Mouse (Mus musculus): ENCODE measurements around the gene Sfxn1. TPM values are rescaled to one million over a fixed set of nuclear protein-coding genes. Genes with fewer than 3 reads are reported as not detected.
A peak's percentile ranks its signal among the peaks of the same experiment; 100 is the strongest.

Gene Sfxn1
- polyA plus RNA-seq, 1 experiment from 2014 or later = 26.7 TPM

DNA sequence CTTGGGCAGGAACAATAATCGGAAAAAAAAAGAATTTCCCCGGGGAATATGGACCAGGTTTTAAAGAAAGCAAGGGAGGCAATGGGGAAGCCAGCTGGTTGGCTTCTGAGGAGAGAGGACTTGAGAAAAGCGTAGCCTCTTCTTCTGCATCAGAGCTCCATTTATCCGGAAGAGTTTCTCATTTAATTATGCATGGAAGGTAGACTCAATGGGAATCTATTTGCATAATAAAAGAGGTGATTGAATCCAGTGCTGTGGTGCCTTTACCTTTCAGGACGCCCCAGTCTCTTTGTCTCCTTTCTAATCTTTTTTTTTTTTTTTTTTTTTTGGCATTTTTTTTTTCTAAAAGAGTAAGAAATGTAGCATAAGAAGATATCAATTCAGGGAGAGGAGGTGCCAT lies 46.7 kb downstream of the Sfxn1 start:
- Histone ChIP-seq H3K4me1 (ENCODE audit: control insufficient read depth in 2 of 2, insufficient read depth in 2 of 2, low read length in 2 of 2) (no peaks in the 10 kb centered on the region), H3K9me3 (ENCODE audit: control insufficient read depth, low read length) (peaks cover 6% of the 10 kb centered on the region; the same call in 1 of the 2 replicates), H3K4me3 (ENCODE audit: control insufficient read depth in 1 of 2, insufficient read depth in 1 of 2, low read depth in 1 of 2, low read length in 2 of 2) (no peak overlapping the region), H3K36me3 (ENCODE audit: control insufficient read depth, insufficient read depth, low read length) (no peaks in the 10 kb centered on the region), H3K27ac (replicated peaks in 1 of 2; ENCODE audit: control insufficient read depth in 1 of 2, insufficient read depth in 1 of 2, low read depth in 2 of 2, low read length in 2 of 2) (no peak overlapping the region), H3K4me2 (ENCODE audit: low read length) (no peak overlapping the region), H3K27me3 (ENCODE audit: control insufficient read depth, insufficient read depth, low read length) (no peaks in the 10 kb centered on the region), H3K9ac (ENCODE audit: low read length) (no peak overlapping the region)
- 50% methylated on average over 5 of the region's 5 CpGs for WGBS
- ATAC-seq (ENCODE audit: insufficient number of reproducible peaks, insufficient read depth, low FRiP score, low read depth) = no peak

DNA sequence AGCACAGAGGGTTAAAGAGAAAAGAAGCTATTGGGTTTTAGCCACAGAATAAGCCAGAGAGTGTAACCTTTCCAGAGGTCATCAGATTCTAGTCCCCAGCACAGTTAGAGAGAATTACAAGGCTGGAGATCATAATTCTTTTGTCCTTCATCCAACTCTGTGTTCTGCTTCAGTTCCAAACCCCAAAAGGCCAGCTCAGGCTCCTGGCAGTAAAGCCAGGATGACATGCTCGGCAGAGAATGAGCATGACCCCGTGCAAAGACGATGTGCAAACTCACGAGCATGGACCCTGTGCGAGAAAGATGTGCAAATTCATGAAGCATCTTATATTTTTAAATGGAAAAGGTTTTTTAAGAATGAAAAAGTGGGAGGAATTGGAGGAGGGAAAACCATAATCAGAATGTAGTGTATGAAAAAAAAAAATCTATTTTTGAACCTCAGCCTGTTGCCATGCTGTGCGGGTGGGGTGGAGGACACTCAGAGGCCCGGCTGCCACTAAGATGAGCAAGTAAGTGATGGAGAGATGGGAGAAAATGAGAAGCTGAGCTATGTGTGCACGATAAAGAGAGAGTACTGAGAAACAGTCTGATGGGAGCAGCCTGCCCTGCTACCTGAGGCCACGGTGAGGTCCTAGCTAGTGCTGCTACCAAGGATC lies 66.2 kb downstream of the Sfxn1 start:
- H3K4me1 ChIP-seq (ENCODE audit: control insufficient read depth in 2 of 2, insufficient read depth in 2 of 2, low read length in 2 of 2) = no peaks in the 10 kb centered on the region
- H3K4me3 ChIP-seq (ENCODE audit: control insufficient read depth in 1 of 2, insufficient read depth in 1 of 2, low read depth in 1 of 2, low read length in 2 of 2) = no peak overlapping the region
- no peak overlapping the region for H3K27ac ChIP-seq (replicated peaks in 1 of 2; ENCODE audit: control insufficient read depth in 1 of 2, insufficient read depth in 1 of 2, low read depth in 2 of 2, low read length in 2 of 2)
- H3K27me3 ChIP-seq (ENCODE audit: control insufficient read depth, insufficient read depth, low read length) = no peaks in the 10 kb centered on the region
- no peak overlapping the region for H3K9ac ChIP-seq (ENCODE audit: low read length)
- no peaks in the 10 kb centered on the region for H3K36me3 ChIP-seq (ENCODE audit: control insufficient read depth, insufficient read depth, low read length)
- no peak overlapping the region for H3K4me2 ChIP-seq (ENCODE audit: low read length)
- 82% methylated on average over 9 of the region's 9 CpGs for WGBS
- ATAC-seq (ENCODE audit: insufficient number of reproducible peaks, insufficient read depth, low FRiP score, low read depth) = no peak
- peaks cover 5% of the 10 kb centered on the region for H3K9me3 ChIP-seq (ENCODE audit: control insufficient read depth, low read length)

DNA sequence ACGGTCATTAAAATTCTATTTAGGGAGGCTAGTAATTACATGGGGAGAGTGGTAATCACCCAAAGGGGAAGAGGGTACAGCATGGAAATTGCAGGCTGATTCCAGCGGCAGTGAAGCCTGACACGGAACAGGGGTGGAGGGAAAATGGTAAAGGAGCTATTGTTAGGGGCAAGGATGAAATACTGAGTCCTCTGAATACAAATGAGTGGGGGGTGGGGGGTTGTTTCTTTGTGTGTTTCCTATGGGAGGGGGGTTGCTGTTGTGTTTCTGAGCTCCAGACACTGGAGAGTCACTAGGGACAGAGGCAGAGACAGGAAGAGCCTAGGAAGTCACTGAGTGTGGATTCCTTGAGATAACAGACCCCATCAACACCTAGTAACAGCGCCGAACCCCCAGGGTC lies 72.1 kb downstream of the Sfxn1 start:
- no peaks in the 10 kb centered on the region for H3K36me3 ChIP-seq (ENCODE audit: control insufficient read depth, insufficient read depth, low read length)
- H3K4me3 ChIP-seq (ENCODE audit: control insufficient read depth in 1 of 2, insufficient read depth in 1 of 2, low read depth in 1 of 2, low read length in 2 of 2) = no peak overlapping the region
- 3% methylated on average over 5 of the region's 5 CpGs for WGBS
- peak overlapping the region; percentile 26; the same call in 1 of the 2 replicates for H3K4me2 ChIP-seq (ENCODE audit: low read length)
- peaks cover 13% of the 10 kb centered on the region for H3K9me3 ChIP-seq (ENCODE audit: control insufficient read depth, low read length)
- H3K27me3 ChIP-seq (ENCODE audit: control insufficient read depth, insufficient read depth, low read length) = no peaks in the 10 kb centered on the region
- ATAC-seq (ENCODE audit: insufficient number of reproducible peaks, insufficient read depth, low FRiP score, low read depth) = no peak
- H3K9ac ChIP-seq (ENCODE audit: low read length) = no peak overlapping the region
- no peak overlapping the region for H3K27ac ChIP-seq (replicated peaks in 1 of 2; ENCODE audit: control insufficient read depth in 1 of 2, insufficient read depth in 1 of 2, low read depth in 2 of 2, low read length in 2 of 2)
- H3K4me1 ChIP-seq (ENCODE audit: control insufficient read depth in 2 of 2, insufficient read depth in 2 of 2, low read length in 2 of 2) = peaks cover 0 to 4% of the 10 kb centered on the region in 2 experiments; a peak in 3 of 4 replicates

DNA sequence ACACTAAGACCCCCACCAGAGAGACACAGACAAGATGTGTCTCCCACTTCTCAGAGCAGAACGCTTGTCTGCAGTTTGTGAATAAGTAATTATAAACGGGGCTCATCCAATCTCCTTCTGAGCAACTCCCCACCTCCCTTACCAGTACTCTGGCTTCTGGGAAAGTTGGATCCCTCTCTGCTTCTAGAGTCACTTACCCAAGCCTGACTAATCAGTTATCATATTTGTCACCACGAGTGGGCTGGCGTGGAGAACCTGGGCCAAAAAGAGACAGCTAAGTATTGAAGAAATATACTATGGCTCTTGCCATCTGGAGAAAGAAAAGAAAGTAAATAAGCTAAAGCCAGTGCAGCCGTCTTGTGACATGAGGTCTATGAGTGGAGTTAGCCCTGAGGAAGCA lies 73.0 kb downstream of the Sfxn1 start:
- no peak overlapping the region for H3K4me3 ChIP-seq (ENCODE audit: control insufficient read depth in 1 of 2, insufficient read depth in 1 of 2, low read depth in 1 of 2, low read length in 2 of 2)
- H3K9me3 ChIP-seq (ENCODE audit: control insufficient read depth, low read length) = peaks cover 13% of the 10 kb centered on the region
- no peak overlapping the region for H3K4me2 ChIP-seq (ENCODE audit: low read length)
- H3K27ac ChIP-seq (replicated peaks in 1 of 2; ENCODE audit: control insufficient read depth in 1 of 2, insufficient read depth in 1 of 2, low read depth in 2 of 2, low read length in 2 of 2) = no peak overlapping the region
- ATAC-seq (ENCODE audit: insufficient number of reproducible peaks, insufficient read depth, low FRiP score, low read depth) = no peak
- H3K27me3 ChIP-seq (ENCODE audit: control insufficient read depth, insufficient read depth, low read length) = no peaks in the 10 kb centered on the region
- peaks cover 0 to 4% of the 10 kb centered on the region in 2 experiments; a peak in 3 of 4 replicates for H3K4me1 ChIP-seq (ENCODE audit: control insufficient read depth in 2 of 2, insufficient read depth in 2 of 2, low read length in 2 of 2)
- 61% methylated on average over 5 of the region's 5 CpGs for WGBS
- H3K36me3 ChIP-seq (ENCODE audit: control insufficient read depth, insufficient read depth, low read length) = no peaks in the 10 kb centered on the region
- H3K9ac ChIP-seq (ENCODE audit: low read length) = no peak overlapping the region

DNA sequence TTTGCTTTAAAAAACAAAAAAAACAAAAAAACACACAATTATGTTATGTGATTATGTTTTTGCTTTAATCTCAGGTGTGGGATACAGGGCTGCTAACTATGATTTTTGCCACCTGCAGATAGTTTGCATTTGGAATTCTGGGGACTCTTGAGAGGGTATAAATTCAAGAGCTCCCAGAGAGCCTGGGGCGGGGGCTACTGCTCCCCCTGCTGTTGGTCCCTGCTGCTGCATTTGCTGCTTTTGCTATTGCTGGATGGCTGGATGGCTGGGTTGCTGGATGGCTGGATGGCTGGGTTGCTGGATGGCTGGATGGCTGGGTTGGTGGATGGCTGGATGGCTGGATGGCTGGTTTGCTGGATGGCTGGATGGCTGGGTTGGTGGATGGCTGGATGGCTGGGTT lies 75.7 kb downstream of the Sfxn1 start:
- no peak overlapping the region for H3K4me3 ChIP-seq (ENCODE audit: control insufficient read depth in 1 of 2, insufficient read depth in 1 of 2, low read depth in 1 of 2, low read length in 2 of 2)
- H3K9me3 ChIP-seq (ENCODE audit: control insufficient read depth, low read length) = peaks cover 13% of the 10 kb centered on the region
- WGBS = 57% methylated on average over 1 of the region's 1 CpGs
- ATAC-seq (ENCODE audit: insufficient number of reproducible peaks, insufficient read depth, low FRiP score, low read depth) = no peak
- no peaks in the 10 kb centered on the region for H3K36me3 ChIP-seq (ENCODE audit: control insufficient read depth, insufficient read depth, low read length)
- no peaks in the 10 kb centered on the region for H3K27me3 ChIP-seq (ENCODE audit: control insufficient read depth, insufficient read depth, low read length)
- H3K4me2 ChIP-seq (ENCODE audit: low read length) = no peak overlapping the region
- H3K4me1 ChIP-seq (ENCODE audit: control insufficient read depth in 2 of 2, insufficient read depth in 2 of 2, low read length in 2 of 2) = peaks cover 0 to 4% of the 10 kb centered on the region in 2 experiments; a peak in 3 of 4 replicates
- H3K27ac ChIP-seq (replicated peaks in 1 of 2; ENCODE audit: control insufficient read depth in 1 of 2, insufficient read depth in 1 of 2, low read depth in 2 of 2, low read length in 2 of 2) = no peak overlapping the region
- H3K9ac ChIP-seq (ENCODE audit: low read length) = no peak overlapping the region

DNA sequence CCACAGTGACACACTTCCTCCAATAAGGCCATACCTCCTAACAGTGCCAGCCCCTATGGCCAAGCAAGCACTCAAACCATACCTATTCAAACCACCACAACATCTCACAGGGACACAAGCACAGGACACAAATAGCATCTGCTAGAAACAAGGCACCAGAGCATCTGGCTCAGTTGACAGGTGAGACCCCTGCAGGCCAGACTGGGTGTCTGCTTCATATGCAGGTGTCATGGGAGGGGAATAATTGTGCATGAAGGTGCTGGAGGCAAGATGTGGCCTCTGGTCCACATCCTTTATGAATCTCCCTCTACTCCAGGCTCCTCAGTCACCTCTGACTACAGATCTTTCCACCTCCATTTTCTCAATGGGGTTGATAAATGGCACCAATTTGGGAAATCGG lies 80.8 kb downstream of the Sfxn1 start:
- Histone ChIP-seq H3K9ac (ENCODE audit: low read length) (no peak overlapping the region), H3K4me2 (ENCODE audit: low read length) (no peak overlapping the region), H3K27ac (replicated peaks in 1 of 2; ENCODE audit: control insufficient read depth in 1 of 2, insufficient read depth in 1 of 2, low read depth in 2 of 2, low read length in 2 of 2) (no peak overlapping the region), H3K4me1 (ENCODE audit: control insufficient read depth in 2 of 2, insufficient read depth in 2 of 2, low read length in 2 of 2) (peaks cover 2 to 4% of the 10 kb centered on the region in 2 experiments; a peak in 2 of 4 replicates), H3K9me3 (ENCODE audit: control insufficient read depth, low read length) (no peaks in the 10 kb centered on the region), H3K27me3 (ENCODE audit: control insufficient read depth, insufficient read depth, low read length) (no peaks in the 10 kb centered on the region), H3K4me3 (ENCODE audit: control insufficient read depth in 1 of 2, insufficient read depth in 1 of 2, low read depth in 1 of 2, low read length in 2 of 2) (no peak overlapping the region), H3K36me3 (ENCODE audit: control insufficient read depth, insufficient read depth, low read length) (no peaks in the 10 kb centered on the region)
- 69% methylated on average over 1 of the region's 1 CpGs for WGBS
- ATAC-seq (ENCODE audit: insufficient number of reproducible peaks, insufficient read depth, low FRiP score, low read depth) = no peak

DNA sequence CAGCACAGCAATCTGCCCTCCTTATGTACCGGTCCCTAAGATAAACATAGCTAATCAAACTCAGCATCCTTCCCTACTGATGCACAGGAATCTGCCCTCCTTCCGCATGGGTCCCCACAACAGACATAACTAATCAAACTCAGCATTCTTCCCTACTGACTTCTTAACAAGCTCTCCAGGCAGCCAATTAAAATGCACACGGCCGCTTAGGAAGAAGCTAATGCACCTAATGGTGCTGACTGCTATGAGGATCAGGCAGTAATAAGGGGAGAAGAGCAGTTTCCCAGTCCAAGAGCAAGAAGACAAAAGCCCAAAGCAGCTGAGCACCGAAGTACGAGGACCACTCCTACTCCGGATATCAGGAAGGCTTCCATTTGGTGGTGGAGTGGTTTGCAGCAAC lies 81.2 kb downstream of the Sfxn1 start:
- WGBS = 44% methylated on average over 7 of the region's 7 CpGs
- no peak overlapping the region for H3K4me2 ChIP-seq (ENCODE audit: low read length)
- no peak for ATAC-seq (ENCODE audit: insufficient number of reproducible peaks, insufficient read depth, low FRiP score, low read depth)
- no peaks in the 10 kb centered on the region for H3K36me3 ChIP-seq (ENCODE audit: control insufficient read depth, insufficient read depth, low read length)
- H3K27ac ChIP-seq (replicated peaks in 1 of 2; ENCODE audit: control insufficient read depth in 1 of 2, insufficient read depth in 1 of 2, low read depth in 2 of 2, low read length in 2 of 2) = no peak overlapping the region
- no peak overlapping the region for H3K4me3 ChIP-seq (ENCODE audit: control insufficient read depth in 1 of 2, insufficient read depth in 1 of 2, low read depth in 1 of 2, low read length in 2 of 2)
- no peak overlapping the region for H3K9ac ChIP-seq (ENCODE audit: low read length)
- H3K27me3 ChIP-seq (ENCODE audit: control insufficient read depth, insufficient read depth, low read length) = no peaks in the 10 kb centered on the region
- no peaks in the 10 kb centered on the region for H3K9me3 ChIP-seq (ENCODE audit: control insufficient read depth, low read length)
- H3K4me1 ChIP-seq (ENCODE audit: control insufficient read depth in 2 of 2, insufficient read depth in 2 of 2, low read length in 2 of 2) = peaks cover 2 to 4% of the 10 kb centered on the region in 2 experiments; a peak in 2 of 4 replicates
